Mouse (Mus musculus) thymus, adult 2 months (tissue): ENCODE results near the gene C2cd2.

Source experiments
- CTCF ChIP-seq: fragments of 200-500 bp; IDR thresholded peaks from 2 replicates; pipeline ENCODE4 v1.5.1; 2012; ENCODE audit warnings: mild to moderate bottlenecking, control low read depth, low read length, moderate library complexity, borderline replicate concordance; ENCODE audit not compliant: control insufficient read depth, poor library complexity, insufficient read depth; ENCODE audit errors: extremely low read depth
- POLR2A ChIP-seq: fragments of 200-500 bp; IDR thresholded peaks from 2 replicates; pipeline ENCODE4 v1.6.1; 2012; ENCODE audit warnings: mild to moderate bottlenecking, low read length, control low read depth, moderate library complexity; ENCODE audit not compliant: control insufficient read depth, poor library complexity, insufficient read depth; ENCODE audit errors: extremely low read depth

GRCm38 (mm10) chr16:97957626-97958025 is 4.8 kb downstream of the C2cd2 start:
- no peak for TF ChIP-seq CTCF
- TF ChIP-seq POLR2A: no peak
